Comparison of ENCODE assay signal across 8 mouse cellular contexts in genomic region chr3:108086470-108086979, GRCm38 (mm10). TPM values are rescaled to one million over a fixed set of nuclear protein-coding genes. Genes with fewer than 3 reads are reported as not detected.
DNase-seq lines count a peak whose midpoint lies in the region; ATAC-seq and TF ChIP-seq lines count a peak whose summit lies in the region.

TSS of gene Ampd2 (minus strand) at chr3:108086651.

- under 1% methylated on average over 29 of the region's 29 CpGs for WGBS in forebrain, embryonic 11.5 days
- WGBS in large intestine, adult 2 months, result under 1% methylated on average over 29 of the region's 29 CpGs
- under 1% methylated on average over 29 of the region's 29 CpGs for WGBS in lung, embryonic 14.5 days
- 2% methylated on average over 29 of the region's 29 CpGs for WGBS in olfactory bulb, adult 2 months

- H3K4me1 ChIP-seq in G1E (ENCODE audit: insufficient read depth, low read depth, low read length), result peaks cover 69% of the 10 kb centered on the region
- H3K4me1 ChIP-seq in forebrain, embryonic 11.5 days (replicated peaks; ENCODE audit: control insufficient read depth, insufficient read depth, low read length), result peaks cover 13% of the 10 kb centered on the region
- peaks cover 35% of the 10 kb centered on the region for H3K4me1 ChIP-seq in lung, embryonic 14.5 days (ENCODE audit: insufficient read depth)
- H3K4me1 ChIP-seq in olfactory bulb, adult 2 months (ENCODE audit: control insufficient read depth, insufficient read depth, low read length), result peaks cover 50% of the 10 kb centered on the region

- H3K9me3 ChIP-seq in G1E (replicated peaks), result no peaks in the 10 kb centered on the region
- no peaks in the 10 kb centered on the region for H3K9me3 ChIP-seq in forebrain, embryonic 11.5 days (ENCODE audit: control insufficient read depth, low read length)
- no peaks in the 10 kb centered on the region for H3K9me3 ChIP-seq in lung, embryonic 14.5 days (ENCODE audit: low read depth, low read length)

- H3K4me2 ChIP-seq in forebrain, embryonic 11.5 days (ENCODE audit: low read depth, low read length, severe bottlenecking), result peak within 1 kb of the TSS; percentile 91
- H3K4me2 ChIP-seq in lung, embryonic 14.5 days, result peak within 1 kb of the TSS; percentile 97

- peak within 1 kb of the TSS; percentile 67; the same call in 1 of the 2 replicates for H3K27ac ChIP-seq in forebrain, embryonic 11.5 days (ENCODE audit: low read depth, low read length)
- H3K27ac ChIP-seq in lung, embryonic 14.5 days (ENCODE audit: low read depth), result peak within 1 kb of the TSS; percentile 88
- peak within 1 kb of the TSS; percentile 93 for H3K27ac ChIP-seq in olfactory bulb, adult 2 months (ENCODE audit: insufficient read depth, low read depth, low read length)

- no peak for TF ChIP-seq POLR2A in olfactory bulb, adult 2 months (IDR thresholded peaks at IDR 0.05; ENCODE audit: insufficient read depth, low read depth, low read length)

- H3K36me3 ChIP-seq in G1E (replicated peaks), result peaks cover 62% of the 10 kb centered on the region
- H3K36me3 ChIP-seq in forebrain, embryonic 11.5 days (ENCODE audit: control insufficient read depth, insufficient read depth, low read length), result no peaks in the 10 kb centered on the region
- no peaks in the 10 kb centered on the region for H3K36me3 ChIP-seq in lung, embryonic 14.5 days (ENCODE audit: insufficient read depth)

- peak; percentile 75 for DNase-seq in G1E (ENCODE audit: low spot score)
- peak; percentile 65 for DNase-seq in c-Kit-negative CD71-positive TER-119-positive erythroid progenitor cells, embryonic 14.5 days (ENCODE audit: low read depth, low spot score)
- peak; percentile 90 for DNase-seq in forebrain, embryonic 11.5 days (ENCODE audit: low spot score)
- DNase-seq in heart, postnatal 25 days (ENCODE audit: low spot score), result peak; percentile 74
- DNase-seq in large intestine, adult 2 months (ENCODE audit: low read depth, low spot score), result peak; percentile 64
- peak; percentile 92 for DNase-seq in lung, embryonic 14.5 days
- peak; percentile 72 for DNase-seq in urinary bladder, adult 2 months (ENCODE audit: low spot score)

- ATAC-seq in G1E (ENCODE audit: extremely low read depth, insufficient number of reproducible peaks, low FRiP score, poor library complexity, severe bottlenecking), result peak; percentile 30; the same call in 1 of the 2 replicates
- peak; percentile 71 for ATAC-seq in forebrain, embryonic 11.5 days (replicated peaks; ENCODE audit: low FRiP score)
- ATAC-seq in lung, embryonic 14.5 days (ENCODE audit: insufficient read depth), result peak; percentile 28

- H3K9ac ChIP-seq in forebrain, embryonic 11.5 days (ENCODE audit: low read length), result peak within 1 kb of the TSS; percentile 56
- peak within 1 kb of the TSS; percentile 77 for H3K9ac ChIP-seq in lung, embryonic 14.5 days

- TF ChIP-seq CTCF in G1E (IDR thresholded peaks at IDR 0.05; ENCODE audit: low read depth, low read length), result no peak
- no peak for TF ChIP-seq CTCF in lung, embryonic 14.5 days (IDR thresholded peaks at IDR 0.05; ENCODE audit: low read depth)
- TF ChIP-seq CTCF in olfactory bulb, adult 2 months (IDR thresholded peaks at IDR 0.05; ENCODE audit: insufficient read depth, low read depth, low read length), result no peak

- H3K27me3 ChIP-seq in G1E (ENCODE audit: insufficient read depth, low read length), result no peaks in the 10 kb centered on the region
- no peaks in the 10 kb centered on the region for H3K27me3 ChIP-seq in forebrain, embryonic 11.5 days (ENCODE audit: control insufficient read depth, insufficient read depth, low read length)
- no peaks in the 10 kb centered on the region for H3K27me3 ChIP-seq in lung, embryonic 14.5 days (ENCODE audit: insufficient read depth, low read length)

- H3K4me3 ChIP-seq in G1E (ENCODE audit: low read depth, low read length), result peak within 1 kb of the TSS; percentile 95
- H3K4me3 ChIP-seq in forebrain, embryonic 11.5 days (ENCODE audit: low read depth, low read length), result peak within 1 kb of the TSS; percentile 57
- peak within 1 kb of the TSS; percentile 77 for H3K4me3 ChIP-seq in lung, embryonic 14.5 days (ENCODE audit: low read depth, low read length)
- H3K4me3 ChIP-seq in olfactory bulb, adult 2 months (ENCODE audit: insufficient read depth, low read depth, low read length), result peak within 1 kb of the TSS; percentile 72

- intact Hi-C loops in heart, postnatal 25 days (cut with DNase I), result no loop called here

RNA-seq across cellular contexts. Expression of gene Ampd2, which starts in this region (rescaled TPM):
- 169 and 188 TPM in 2 replicates for total RNA-seq in G1E (2014; fragmentation: Nextera tagmentation)
- total RNA-seq in G1E (2017), result 81.6 and 85.9 TPM in 2 replicates
- polyA plus RNA-seq in G1E (2012), result 380 and 438 TPM in 2 replicates
- 45.1 and 45.7 TPM in 2 replicates for polyA plus RNA-seq in forebrain, embryonic 11.5 days (2014; fragmentation: Nextera tagmentation; extraction: Ambion mirVana)
- total RNA-seq in heart, postnatal 25 days (2021), result 1 to 10 TPM; 4.7 to 6.2 TPM
- polyA plus RNA-seq in large intestine, adult 2 months (2012; rRNA removed), result 82.4 and 101 TPM in 2 replicates
- polyA plus RNA-seq in lung, embryonic 14.5 days (2014; fragmentation: Nextera tagmentation; extraction: Ambion mirVana), result 31.4 and 37.4 TPM in 2 replicates
- not detected in 2 replicates for polyA plus RNA-seq in olfactory bulb, adult 2 months (2012; ENCODE audit: insufficient read depth, insufficient read length, low replicate concordance, missing spikeins)
- 33.5 and 37.8 TPM in 2 replicates for polyA plus RNA-seq in urinary bladder, adult 2 months (2012; rRNA removed)

Comparison
In these comparisons a context has a peak if more than half of its experiments do, and no peak if none do; other contexts are left out.
1. Peak in every context shown above with its lines: DNase-seq, ATAC-seq, H3K4me3 ChIP-seq and H3K27ac ChIP-seq.
2. RNA of gene Ampd2 (total RNA-seq): 81.6 to 188 TPM in G1E; 4.7 to 6.2 TPM in heart, postnatal 25 days; every median in the first group is over 10 times any median in the second.